Mouse (Mus musculus): Measurements from ENCODE around the gene Slc9a9.

- TF ChIP-seq CTCF (IDR thresholded peaks at IDR 0.05; ENCODE audit: control insufficient read depth, insufficient read depth, insufficient replicate concordance, low read depth, low read length), result no peak
- no peak for TF ChIP-seq POLR2A (IDR thresholded peaks at IDR 0.05; ENCODE audit: control insufficient read depth, low read depth, low read length)
These were observed 458.1 kb downstream of the Slc9a9 start for GRCm38 (mm10) chr9:95127774-95128173.
